Comparison of ENCODE assay signal across 16 mouse cellular contexts in genomic region chr12:31154608-31155011, GRCm38 (mm10).
A peak's percentile ranks its signal among the peaks of the same experiment; 100 is the strongest.
DNase-seq lines count a peak whose midpoint lies in the region; ATAC-seq and TF ChIP-seq lines count a peak whose summit lies in the region.
"Had no signal": no experiment of that assay in that cellular context is flagged by ENCODE, and none has a peak within 500 bp of the region (broad histone marks: within the 10 kb centered on the region; RNA-seq: fewer than 3 reads in every experiment).

No protein-coding gene starts in this region.

- peak; percentile 55 for DNase-seq in heart, adult 8-10 months (ENCODE audit: low spot score)
- peak; percentile 36 for DNase-seq in liver, adult 2 months (ENCODE audit: extremely low read depth, low read depth, low spot score)
- DNase-seq in adrenal gland, adult 8-10 months: peak; percentile 73
- peak; percentile 51 for DNase-seq in gastrocnemius, postnatal 25 days
- no peak for DNase-seq in layer of hippocampus, adult 9-11 months
- DNase-seq in neural tube, embryonic 10.5 days (ENCODE audit: extremely low spot score, low spot score): no peak
- DNase-seq: cerebellum, postnatal 14 days; lung, postnatal 36 days; right cerebral cortex, postnatal 14 days; thymus, postnatal 36 days had no signal

- H3K79me2 ChIP-seq in liver, adult 2 months (ENCODE audit: control insufficient read depth, insufficient read depth, low read length): no peaks in the 10 kb centered on the region

- no peak for ATAC-seq in heart, embryonic 12.5 days (ENCODE audit: insufficient number of reproducible peaks, low FRiP score)
- ATAC-seq in liver, embryonic 12.5 days: no peak
- ATAC-seq: midbrain, embryonic 15.5 days had no signal

- no peak overlapping the region for H3K9ac ChIP-seq in heart, embryonic 12.5 days
- H3K9ac ChIP-seq in liver, adult 2 months (ENCODE audit: low read depth, low read length): no peak overlapping the region
- H3K9ac ChIP-seq in liver, embryonic 12.5 days: no peak overlapping the region
- H3K9ac ChIP-seq: limb, embryonic 15.5 days; midbrain, embryonic 15.5 days; neural tube, embryonic 13.5 days had no signal

- peaks cover 6% of the 10 kb centered on the region; the same call in 1 of the 2 replicates for H3K4me1 ChIP-seq in heart, embryonic 12.5 days (replicated peaks)
- no peaks in the 10 kb centered on the region for H3K4me1 ChIP-seq in liver, adult 2 months (ENCODE audit: control insufficient read depth, insufficient read depth, low read length)
- H3K4me1 ChIP-seq in liver, embryonic 12.5 days: no peaks in the 10 kb centered on the region
- H3K4me1 ChIP-seq: limb, embryonic 15.5 days; midbrain, embryonic 15.5 days; neural tube, embryonic 13.5 days had no signal

- WGBS in heart, embryonic 12.5 days: 46% methylated on average over 5 of the region's 5 CpGs
- 61% methylated on average over 5 of the region's 5 CpGs for WGBS in liver, adult 2 months
- WGBS in liver, embryonic 12.5 days (ENCODE audit: insufficient replicate concordance): 43% methylated on average over 5 of the region's 5 CpGs

- H3K9me3 ChIP-seq in heart, embryonic 12.5 days (replicated peaks): no peaks in the 10 kb centered on the region
- no peaks in the 10 kb centered on the region for H3K9me3 ChIP-seq in liver, embryonic 12.5 days (replicated peaks)
- H3K9me3 ChIP-seq: G1E; limb, embryonic 15.5 days; midbrain, embryonic 15.5 days; neural tube, embryonic 13.5 days had no signal

- TF ChIP-seq POLR2A in liver, adult 2 months (IDR thresholded peaks at IDR 0.05; ENCODE audit: extremely low read depth, insufficient read depth, low read length): no peak

- H3K27ac ChIP-seq in heart, embryonic 12.5 days (ENCODE audit: poor library complexity, severe bottlenecking): no peak overlapping the region
- peak overlapping the region; percentile 23; the same call in 1 of the 2 replicates for H3K27ac ChIP-seq in liver, adult 2 months (replicated peaks; ENCODE audit: insufficient read depth, low read depth, low read length)
- H3K27ac ChIP-seq in liver, embryonic 12.5 days: no peak overlapping the region
- H3K27ac ChIP-seq: limb, embryonic 15.5 days; midbrain, embryonic 15.5 days; neural tube, embryonic 13.5 days had no signal

- no peak overlapping the region for H3K4me2 ChIP-seq in heart, embryonic 12.5 days
- no peak overlapping the region for H3K4me2 ChIP-seq in liver, embryonic 12.5 days
- H3K4me2 ChIP-seq: limb, embryonic 15.5 days; midbrain, embryonic 15.5 days; neural tube, embryonic 13.5 days had no signal

- H3K27me3 ChIP-seq in heart, embryonic 12.5 days (replicated peaks): no peaks in the 10 kb centered on the region
- H3K27me3 ChIP-seq in liver, adult 2 months (ENCODE audit: control insufficient read depth, insufficient read depth, low read length): no peaks in the 10 kb centered on the region
- no peaks in the 10 kb centered on the region for H3K27me3 ChIP-seq in liver, embryonic 12.5 days (replicated peaks)
- H3K27me3 ChIP-seq: limb, embryonic 15.5 days; midbrain, embryonic 15.5 days; neural tube, embryonic 13.5 days had no signal

- no peak for TF ChIP-seq CTCF in liver, adult 2 months (IDR thresholded peaks at IDR 0.05; ENCODE audit: low read depth, low read length)

- no peaks in the 10 kb centered on the region for H3K36me3 ChIP-seq in heart, embryonic 12.5 days
- H3K36me3 ChIP-seq in liver, adult 2 months (ENCODE audit: control insufficient read depth, insufficient read depth, low read length): no peaks in the 10 kb centered on the region
- no peaks in the 10 kb centered on the region for H3K36me3 ChIP-seq in liver, embryonic 12.5 days
- H3K36me3 ChIP-seq: G1E; limb, embryonic 15.5 days; midbrain, embryonic 15.5 days; neural tube, embryonic 13.5 days had no signal

- H3K4me3 ChIP-seq in heart, embryonic 12.5 days: no peak overlapping the region
- H3K4me3 ChIP-seq in liver, adult 2 months (ENCODE audit: insufficient read depth, low read depth, low read length): no peak overlapping the region
- no peak overlapping the region for H3K4me3 ChIP-seq in liver, embryonic 12.5 days
- H3K4me3 ChIP-seq: limb, embryonic 15.5 days; midbrain, embryonic 15.5 days; neural tube, embryonic 13.5 days had no signal

Comparison
In these comparisons a context has a peak if more than half of its experiments do, and no peak if none do; other contexts are left out.
1. DNase-seq: peak in heart, adult 8-10 months (single experiment), liver, adult 2 months (single experiment), adrenal gland, adult 8-10 months (single experiment) and gastrocnemius, postnatal 25 days (single experiment); none in layer of hippocampus, adult 9-11 months (single experiment) and neural tube, embryonic 10.5 days (single experiment).